Mouse (Mus musculus) frontal cortex, postnatal 25 days (tissue): ENCODE results near the gene Atad5.

Source experiments
- DNase-seq, 2 experiments: peaks; one replicate each; pipeline ENCODE4 v3.0.0; 2022; ENCODE audit warnings: low spot score in 2 of 2

Atad5 gene

GRCm38 (mm10) chr11:80080826-80081728 lies 8.1 kb upstream of the Atad5 start, which contains the start of gene Crlf3:
Gene Crlf3, minus strand, starts transcription at chr11:80080991.
- DNase-seq = peak; percentile 71 to 78

- no peak for DNase-seq
Observed at GRCm38 (mm10) chr11:80081786-80082319, 7.3 kb upstream of the Atad5 start.

DNA sequence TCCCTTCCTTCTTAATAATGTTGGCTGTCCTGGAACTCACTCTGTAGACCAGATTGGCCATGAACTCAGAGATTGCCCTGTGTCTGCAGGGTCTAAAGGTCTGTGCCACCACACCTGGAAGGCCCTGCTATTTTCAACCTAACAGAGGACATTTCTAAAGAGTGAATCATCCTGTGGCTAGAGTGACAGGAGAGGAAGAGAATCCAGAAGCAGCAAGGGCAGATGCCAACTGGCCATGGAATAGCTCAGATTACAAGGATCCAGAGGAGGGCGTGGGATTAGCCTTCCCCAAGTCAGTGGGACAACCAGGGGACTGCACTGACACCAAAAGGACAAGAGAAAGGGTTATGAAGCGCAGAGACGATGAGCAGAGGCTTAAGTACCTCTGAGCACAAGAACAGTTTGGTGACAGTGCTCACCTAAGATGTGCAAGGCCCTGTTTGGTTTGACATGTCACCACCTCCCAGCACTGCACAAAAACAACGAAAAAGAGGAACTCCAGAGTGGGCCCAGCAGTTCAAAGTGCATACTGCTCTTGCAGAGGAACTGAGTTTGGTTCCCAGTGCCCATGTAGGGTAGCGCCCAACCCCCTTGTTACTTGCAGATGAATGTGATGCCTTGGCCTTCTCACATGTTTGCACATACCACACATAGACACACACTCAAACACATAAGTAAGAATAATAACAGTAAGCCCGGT lies 3.7 kb upstream of the Atad5 start:
- DNase-seq = no peak

DNA sequence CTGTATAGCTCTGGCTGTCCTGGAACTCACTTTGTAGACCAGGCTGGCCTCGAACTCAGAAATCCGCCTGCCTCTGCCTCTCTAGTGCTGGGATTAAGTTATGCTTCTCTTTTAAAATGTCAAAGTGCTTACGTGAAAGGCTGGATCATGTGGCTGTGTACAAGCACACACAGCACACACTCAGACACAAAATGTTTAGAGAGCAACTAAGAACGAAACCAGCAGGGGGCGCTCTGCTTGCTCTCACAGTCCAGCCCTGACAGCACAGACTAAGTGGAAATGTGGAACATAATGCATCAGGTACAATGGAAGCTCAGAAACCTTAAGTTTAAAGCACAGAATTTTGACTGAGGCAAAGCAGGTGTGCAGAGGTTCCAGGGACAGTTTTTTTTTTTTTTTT lies 2.4 kb upstream of the Atad5 start:
- DNase-seq = peak; percentile 69 to 75

GRCm38 (mm10) chr11:80089817-80090214 lies 616 bp downstream of the Atad5 start:
- no peak for DNase-seq

DNA sequence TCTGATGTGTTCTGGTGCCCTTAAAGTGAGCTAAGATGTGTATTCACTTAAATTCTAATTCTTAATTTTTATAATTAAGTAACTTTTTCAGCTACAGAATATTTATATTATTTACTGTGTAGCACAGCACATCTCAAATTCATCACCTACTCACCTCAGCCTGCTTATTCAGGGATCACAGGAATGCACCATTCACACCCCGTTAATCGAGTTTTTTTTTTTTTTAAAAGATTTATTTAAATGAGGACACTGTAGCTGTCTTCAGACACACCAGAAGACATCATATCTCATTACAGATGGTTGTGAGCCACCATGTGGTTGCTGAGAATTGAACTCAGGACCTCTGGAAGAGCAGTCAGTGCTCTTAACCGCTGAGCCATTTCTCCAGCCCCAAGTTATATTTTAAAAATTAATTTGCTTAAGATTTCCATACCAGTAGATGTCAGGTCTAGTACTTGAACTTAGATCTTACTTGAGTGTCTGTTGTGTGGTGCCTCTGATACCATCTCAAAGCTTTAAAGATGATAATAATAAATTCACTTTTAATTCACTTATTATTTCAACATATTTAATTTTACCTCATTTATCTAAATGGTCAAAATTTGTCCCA lies 1.5 kb downstream of the Atad5 start:
- no peak for DNase-seq

DNA sequence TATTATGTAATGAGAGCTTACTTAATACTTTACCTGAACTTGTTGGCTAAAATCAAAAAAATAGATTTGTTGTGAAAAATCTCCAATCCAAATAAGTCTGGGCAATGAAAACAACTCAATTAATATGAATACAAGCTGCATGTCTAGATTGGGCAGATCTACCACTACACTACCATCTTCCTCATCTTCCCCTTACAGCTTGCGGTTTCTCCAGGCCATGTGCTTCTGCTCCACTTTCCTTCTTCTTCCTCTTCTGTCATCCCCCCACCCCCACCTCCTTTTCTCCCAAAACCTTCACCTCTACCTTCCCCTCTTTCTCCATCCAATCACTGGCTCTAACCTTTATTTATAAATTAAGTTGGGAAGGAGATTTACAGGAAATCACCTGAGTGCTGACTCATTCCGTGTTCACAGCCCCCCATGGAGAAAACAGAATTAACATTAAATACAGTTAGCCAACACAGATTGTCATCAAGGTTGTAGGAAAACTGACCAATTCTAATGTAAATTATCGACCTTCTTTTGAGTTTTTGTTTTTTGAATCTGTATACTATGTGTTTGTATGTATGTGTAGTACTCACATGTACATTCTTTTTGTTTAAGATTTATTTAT lies 9.3 kb downstream of the Atad5 start:
- DNase-seq = no peak

DNA sequence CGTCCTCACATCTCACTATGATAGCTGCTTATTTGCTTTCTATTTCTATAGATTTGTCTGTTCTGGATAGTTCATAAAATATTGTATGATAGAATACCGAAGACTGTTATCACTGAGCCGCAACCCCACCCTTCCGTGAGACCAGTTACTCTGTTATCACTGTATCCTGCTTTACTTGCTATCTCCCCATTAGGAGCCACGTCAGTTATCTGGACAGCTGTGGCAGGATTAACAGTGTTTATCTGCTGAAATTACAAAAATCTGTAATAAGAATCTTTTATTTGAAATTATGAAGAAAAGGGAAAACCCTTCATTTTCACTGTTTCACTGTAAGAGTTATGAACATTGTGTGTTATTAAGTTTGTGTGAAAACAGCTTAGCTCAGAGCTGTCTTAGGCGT lies 12.1 kb downstream of the Atad5 start:
- no peak for DNase-seq

DNA sequence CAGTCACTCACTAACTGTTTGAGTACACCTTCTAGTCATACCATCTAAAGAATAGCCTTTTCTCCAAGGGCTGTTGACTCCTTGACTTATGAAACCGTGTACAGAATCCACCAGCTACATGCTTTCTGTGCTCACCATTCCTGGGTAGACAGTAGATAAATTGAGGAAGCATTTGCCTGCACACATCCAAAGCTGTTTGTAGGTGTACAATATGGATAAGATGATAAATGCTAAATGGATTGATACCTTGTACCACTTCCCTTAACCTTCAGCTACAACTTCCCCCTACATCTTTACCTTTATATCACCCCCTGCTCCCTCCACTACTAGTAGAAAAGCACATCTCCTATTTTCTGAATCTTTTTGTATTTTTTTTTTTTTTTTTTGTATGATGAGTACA lies 15.2 kb downstream of the Atad5 start:
- DNase-seq = no peak

GRCm38 (mm10) chr11:80116411-80116810 lies 27.2 kb downstream of the Atad5 start:
- DNase-seq = no peak

DNA sequence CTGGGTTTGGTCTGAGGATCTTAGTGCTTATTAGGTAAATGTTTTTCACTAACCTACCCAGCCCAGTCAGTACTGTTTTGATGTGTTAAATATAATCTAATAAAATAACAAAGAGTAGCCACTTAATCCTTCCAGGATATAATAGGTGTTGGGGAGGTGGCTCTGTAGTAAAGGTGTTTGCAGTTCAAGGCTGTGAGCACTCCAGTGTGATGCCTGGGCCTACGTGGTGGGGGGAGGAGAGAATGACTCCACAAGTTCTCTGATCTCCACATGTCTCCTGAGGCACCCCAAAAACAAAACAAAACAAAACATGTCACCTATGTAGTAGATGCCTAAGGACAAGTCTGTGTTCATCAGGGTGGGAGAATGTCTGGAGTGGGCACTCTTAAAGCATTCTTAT lies 42.9 kb downstream of the Atad5 start:
- DNase-seq = no peak

GRCm38 (mm10) chr11:80134744-80135143 lies 45.5 kb downstream of the Atad5 start:
- no peak for DNase-seq

DNA sequence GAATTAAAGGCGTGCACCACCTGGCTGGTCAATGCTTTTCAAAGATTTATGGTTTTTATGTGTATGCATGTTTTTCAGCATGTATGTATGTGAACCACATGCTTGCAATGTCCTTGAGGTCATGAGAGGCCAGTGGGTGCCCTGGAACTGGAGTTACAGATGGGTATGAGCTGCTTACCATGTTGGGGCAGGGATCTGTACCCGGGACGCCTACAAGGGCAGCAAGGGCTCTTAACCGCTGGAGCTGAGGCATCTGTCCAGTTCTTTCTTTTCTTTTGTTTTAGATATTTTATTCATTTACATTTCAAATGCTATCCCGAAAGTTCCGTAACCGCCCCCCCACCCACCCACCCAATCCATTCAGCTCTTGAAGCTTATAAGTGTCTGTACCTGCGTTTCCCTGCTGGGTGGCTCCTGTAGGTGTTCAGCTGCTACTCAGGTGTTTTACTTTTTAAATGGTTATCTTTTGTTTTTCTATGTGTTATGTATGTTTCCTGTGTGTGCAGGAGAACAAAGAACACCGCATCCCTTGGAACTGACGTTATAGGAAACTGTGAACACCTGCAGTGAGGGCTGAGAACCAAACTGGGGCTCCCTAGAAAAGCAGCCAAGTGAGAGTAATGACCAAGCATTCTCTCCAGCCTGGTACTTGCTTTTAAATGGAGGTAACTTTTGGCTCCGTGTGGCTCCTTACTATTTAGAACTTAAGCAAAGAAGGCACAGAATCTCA lies 46.9 kb downstream of the Atad5 start:
- no peak for DNase-seq

DNA sequence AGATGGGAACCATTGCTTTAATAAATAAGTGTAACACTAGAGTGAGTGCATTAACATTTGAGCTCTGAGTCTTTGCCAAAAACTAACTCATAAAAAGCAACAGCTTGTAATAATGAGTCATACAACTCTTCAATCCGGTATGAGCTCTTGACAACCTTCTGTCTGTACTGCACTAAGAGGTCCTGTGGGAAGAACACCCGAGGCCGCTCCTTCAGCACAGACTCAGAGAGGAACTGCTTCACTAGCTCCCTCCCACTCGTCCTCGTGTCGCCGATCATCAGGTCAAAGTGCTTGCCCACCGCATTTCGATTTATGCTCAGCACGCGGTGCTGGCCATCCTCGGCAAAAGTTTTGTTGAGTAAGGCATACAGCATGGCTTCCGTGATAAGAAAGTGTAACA lies 47.6 kb downstream of the Atad5 start:
- no peak for DNase-seq

DNA sequence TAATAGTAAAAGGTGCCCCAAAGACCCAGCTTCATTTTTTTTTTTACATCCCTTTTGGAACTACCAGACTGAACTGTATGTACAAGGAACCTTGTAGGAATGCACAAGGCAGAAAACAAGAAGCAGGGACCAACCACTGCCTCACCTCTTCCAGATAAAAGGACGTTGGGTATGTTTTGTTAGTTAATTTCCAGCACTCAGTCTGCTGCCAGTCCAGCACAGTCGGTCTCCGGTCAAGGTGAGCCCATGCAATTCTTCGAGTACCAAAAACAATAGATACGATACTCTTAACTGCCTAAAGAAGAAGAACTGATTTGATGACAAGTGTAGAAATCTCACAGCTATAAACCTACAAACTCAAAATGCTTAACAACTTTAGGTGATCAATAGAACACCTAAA lies 48.6 kb downstream of the Atad5 start:
- no peak for DNase-seq

GRCm38 (mm10) chr11:80141825-80142521 lies 52.8 kb downstream of the Atad5 start, which contains the start of gene Tefm:
Gene Tefm, minus strand, starts transcription at chr11:80142175.
- DNase-seq = peak; percentile 64 to 80

DNA sequence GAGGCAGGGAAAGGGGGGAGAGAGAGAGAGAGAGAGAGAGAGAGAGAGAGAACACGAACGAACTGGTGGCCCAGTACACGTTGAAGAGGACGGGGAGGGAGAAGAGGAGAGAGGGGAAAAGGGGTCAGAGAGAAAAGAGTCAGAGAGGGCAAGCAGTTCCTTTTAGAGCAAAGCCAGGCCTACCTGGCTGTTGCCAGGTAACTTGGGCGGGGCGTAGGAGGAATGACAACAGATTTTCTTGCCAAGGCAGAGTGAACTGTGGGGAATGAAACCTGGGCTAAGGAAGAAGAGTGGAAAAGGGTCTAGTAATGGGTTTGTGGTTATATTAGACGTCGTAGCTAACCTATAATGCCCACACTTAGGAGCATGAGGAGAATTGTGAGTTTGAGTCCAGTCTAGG lies 53.7 kb downstream of the Atad5 start:
- DNase-seq = no peak

- no peak for DNase-seq
Observed at GRCm38 (mm10) chr11:80145787-80146275, 56.6 kb downstream of the Atad5 start.

GRCm38 (mm10) chr11:80147748-80148147 lies 58.5 kb downstream of the Atad5 start:
- DNase-seq = no peak

DNA sequence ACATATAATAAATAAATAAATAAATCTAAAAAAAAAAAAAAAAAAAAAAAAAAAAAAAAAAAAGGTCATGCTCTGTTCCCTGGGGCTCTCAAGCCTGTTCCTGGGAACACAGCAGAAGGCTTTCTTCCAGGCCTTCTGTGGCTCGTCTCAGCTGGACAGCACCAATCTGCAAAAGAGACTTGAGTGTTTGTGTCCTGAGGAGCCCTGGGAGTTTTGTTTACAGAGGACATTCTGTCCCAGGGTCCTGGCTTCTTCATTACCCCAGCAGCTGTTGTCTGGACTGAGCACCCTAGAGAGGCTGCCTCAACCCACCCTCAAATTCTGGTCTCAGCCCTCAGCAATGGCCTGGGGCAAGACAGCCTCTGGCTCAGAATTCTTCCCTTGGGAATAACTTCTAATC lies 59.1 kb downstream of the Atad5 start:
- no peak for DNase-seq
